Mouse (Mus musculus): ENCODE data around the gene Wasl.

The Wasl gene

GRCm38 (mm10) chr6:24568963-24569362 is 95.8 kb downstream of the Wasl start:
- DNase-seq (ENCODE audit: extremely low read depth, insufficient read length, low spot score), result no peak

- DNase-seq (ENCODE audit: extremely low read depth, insufficient read length, low spot score), result no peak
Observed at GRCm38 (mm10) chr6:24564886-24565285, 99.9 kb downstream of the Wasl start.

- no peak for DNase-seq (ENCODE audit: extremely low read depth, insufficient read length, low spot score)
Observed at GRCm38 (mm10) chr6:24564081-24564480, 100.7 kb downstream of the Wasl start.

All from 3134 (cell line).